13 mouse cellular contexts compared by ENCODE assay signal in the genomic region with DNA sequence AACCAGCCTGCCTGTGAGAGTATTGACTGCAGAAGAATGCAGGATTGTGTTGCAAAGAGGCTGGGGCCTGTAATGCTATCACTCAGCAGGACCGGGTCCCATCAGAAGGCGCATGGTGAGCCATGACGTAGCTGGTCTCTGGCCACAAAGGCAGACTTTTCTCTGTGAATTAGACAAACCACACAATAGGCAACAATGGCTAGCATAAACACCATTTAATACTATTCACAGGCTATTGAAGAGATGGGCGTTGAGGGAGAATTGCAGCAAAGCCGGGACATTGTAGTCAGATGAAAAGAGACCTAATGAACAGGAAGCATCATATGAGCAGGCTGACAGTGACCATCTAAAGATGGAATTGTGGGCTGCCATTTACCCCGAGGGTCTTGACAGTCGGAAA.
DNase-seq lines count a peak whose midpoint lies in the region; ATAC-seq lines count a peak whose summit lies in the region.
"Had no signal": no experiment of that assay in that cellular context is flagged by ENCODE, and none has a peak within 500 bp of the region (broad histone marks: within the 10 kb centered on the region; RNA-seq: fewer than 3 reads in every experiment).

No protein-coding gene starts in this region.

- ATAC-seq in neural tube, embryonic 15.5 days (ENCODE audit: low FRiP score) = no peak
- ATAC-seq in forebrain, embryonic 16.5 days = peak; percentile 29; the same call in 1 of the 2 replicates
- 0 out of 2 replicates have a peak, but pooled peaks have one; percentile 28 for ATAC-seq in neural tube, embryonic 13.5 days (ENCODE audit: low read depth)
- ATAC-seq: intestine, embryonic 16.5 days had no signal

- no peak overlapping the region for H3K4me2 ChIP-seq in neural tube, embryonic 15.5 days
- 0 out of 2 replicates have a peak overlapping the region, but pooled peaks have one; percentile 2 for H3K4me2 ChIP-seq in forebrain, embryonic 16.5 days (ENCODE audit: low read length)
- H3K4me2 ChIP-seq in neural tube, embryonic 13.5 days = no peak overlapping the region

- peak; percentile 32 for DNase-seq in neural tube, embryonic 10.5 days (ENCODE audit: extremely low spot score, low spot score)
- peak; percentile 77 for DNase-seq in midbrain, embryonic 10.5 days (ENCODE audit: low spot score)
- no peak for DNase-seq in urinary bladder, postnatal 25 days (ENCODE audit: low spot score)
- DNase-seq in natural killer cell, adult 2 months (ENCODE audit: low spot score in 2 of 2) = no peak
- DNase-seq in urinary bladder, postnatal 36 days (ENCODE audit: low spot score in 2 of 2) = no peak
- DNase-seq: adrenal gland, postnatal 10 days; cerebellum, postnatal 25 days; heart, postnatal 14 days; lung, adult 18-20 months had no signal

- no peak overlapping the region for H3K27ac ChIP-seq in neural tube, embryonic 15.5 days (replicated peaks)
- H3K27ac ChIP-seq in forebrain, embryonic 16.5 days (ENCODE audit: low read length) = no peak overlapping the region
- H3K27ac ChIP-seq in midbrain, embryonic 10.5 days (replicated peaks) = peak overlapping the region; percentile 63
- no peak overlapping the region for H3K27ac ChIP-seq in neural tube, embryonic 13.5 days (replicated peaks)

- WGBS in neural tube, embryonic 15.5 days = 32% methylated on average over 7 of the region's 7 CpGs
- WGBS in forebrain, embryonic 16.5 days = 11% methylated on average over 7 of the region's 7 CpGs
- WGBS in midbrain, embryonic 10.5 days = 14% methylated on average over 7 of the region's 7 CpGs
- 13% methylated on average over 7 of the region's 7 CpGs for WGBS in neural tube, embryonic 13.5 days

- peaks cover 3% of the 10 kb centered on the region; the same call in 1 of the 2 replicates for H3K4me1 ChIP-seq in neural tube, embryonic 15.5 days
- H3K4me1 ChIP-seq in forebrain, embryonic 16.5 days (replicated peaks; ENCODE audit: control insufficient read depth, insufficient read depth, low read length) = peaks cover 4% of the 10 kb centered on the region; the same call in 1 of the 2 replicates
- H3K4me1 ChIP-seq in midbrain, embryonic 10.5 days = peaks cover 41% of the 10 kb centered on the region
- peaks cover 18% of the 10 kb centered on the region for H3K4me1 ChIP-seq in neural tube, embryonic 13.5 days (replicated peaks)

- H3K27me3 ChIP-seq in neural tube, embryonic 15.5 days (replicated peaks) = peaks cover 7% of the 10 kb centered on the region
- 0 out of 2 replicates have a peak, but pooled peaks cover 7% of the 10 kb centered on the region for H3K27me3 ChIP-seq in forebrain, embryonic 16.5 days (replicated peaks; ENCODE audit: control insufficient read depth, insufficient read depth, low read length)
- peaks cover 79% of the 10 kb centered on the region for H3K27me3 ChIP-seq in midbrain, embryonic 10.5 days (ENCODE audit: low read depth, poor library complexity, severe bottlenecking)
- peaks cover 29% of the 10 kb centered on the region for H3K27me3 ChIP-seq in neural tube, embryonic 13.5 days

- H3K9ac ChIP-seq in neural tube, embryonic 15.5 days (replicated peaks) = no peak overlapping the region
- H3K9ac ChIP-seq in forebrain, embryonic 16.5 days (replicated peaks; ENCODE audit: low read depth, low read length) = no peak overlapping the region
- no peak overlapping the region; the same call in 1 of the 2 replicates for H3K9ac ChIP-seq in neural tube, embryonic 13.5 days

- H3K4me3 ChIP-seq in neural tube, embryonic 15.5 days (replicated peaks) = no peak overlapping the region
- no peak overlapping the region for H3K4me3 ChIP-seq in forebrain, embryonic 16.5 days (replicated peaks; ENCODE audit: low read length)
- peak overlapping the region; percentile 18; the same call in 1 of the 2 replicates for H3K4me3 ChIP-seq in midbrain, embryonic 10.5 days
- no peak overlapping the region for H3K4me3 ChIP-seq in neural tube, embryonic 13.5 days

- H3K9me3 ChIP-seq in neural tube, embryonic 15.5 days (replicated peaks) = peaks cover 7% of the 10 kb centered on the region; the same call in 1 of the 2 replicates
- peaks cover 10% of the 10 kb centered on the region; the same call in 1 of the 2 replicates for H3K9me3 ChIP-seq in forebrain, embryonic 16.5 days (ENCODE audit: control insufficient read depth, low read length)
- H3K9me3 ChIP-seq in midbrain, embryonic 10.5 days (replicated peaks) = peaks cover 27% of the 10 kb centered on the region
- peaks cover 25% of the 10 kb centered on the region for H3K9me3 ChIP-seq in neural tube, embryonic 13.5 days

- no peaks in the 10 kb centered on the region for H3K36me3 ChIP-seq in neural tube, embryonic 15.5 days
- H3K36me3 ChIP-seq in forebrain, embryonic 16.5 days (ENCODE audit: control insufficient read depth, insufficient read depth) = no peaks in the 10 kb centered on the region
- 0 out of 2 replicates have a peak, but pooled peaks cover 10% of the 10 kb centered on the region for H3K36me3 ChIP-seq in midbrain, embryonic 10.5 days
- no peaks in the 10 kb centered on the region for H3K36me3 ChIP-seq in neural tube, embryonic 13.5 days

Comparison
In these comparisons a context has a peak if more than half of its experiments do, and no peak if none do; other contexts are left out.
1. DNase-seq: peak in neural tube, embryonic 10.5 days (single experiment) and midbrain, embryonic 10.5 days (single experiment); none in urinary bladder, postnatal 25 days (single experiment), natural killer cell, adult 2 months (0 of 2) and urinary bladder, postnatal 36 days (0 of 2).